Mouse (Mus musculus): Measurements from ENCODE around the gene Hsf2bp.

DNA sequence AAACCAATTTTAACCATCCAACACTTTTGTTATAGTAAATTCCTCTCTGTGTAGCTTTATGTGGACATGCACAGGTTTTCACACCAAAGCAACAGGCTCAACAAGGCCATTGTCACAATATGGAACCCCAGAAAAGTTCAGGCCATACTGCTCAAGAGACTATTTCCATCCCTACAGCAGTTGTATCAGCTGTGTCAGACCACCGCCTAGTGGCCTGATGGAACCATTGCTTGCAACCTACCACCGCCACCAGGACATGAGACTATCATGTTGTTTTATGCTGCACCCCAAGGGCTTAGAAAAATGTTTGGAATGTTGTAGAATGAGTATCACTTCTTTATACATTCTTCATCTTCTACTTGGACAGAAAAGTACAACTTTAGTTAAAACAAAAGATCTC, 10.8 kb downstream of the Hsf2bp start:
- no peak for TF ChIP-seq POLR2A (IDR thresholded peaks at IDR 0.05; ENCODE audit: borderline replicate concordance, insufficient read depth, low read length)
- peak; percentile 73 for TF ChIP-seq CTCF (IDR thresholded peaks at IDR 0.05; ENCODE audit: borderline replicate concordance, insufficient read depth, low read depth, low read length)
